Mouse (Mus musculus): ENCODE measurements around the gene Cacybp.

Cacybp gene

DNA sequence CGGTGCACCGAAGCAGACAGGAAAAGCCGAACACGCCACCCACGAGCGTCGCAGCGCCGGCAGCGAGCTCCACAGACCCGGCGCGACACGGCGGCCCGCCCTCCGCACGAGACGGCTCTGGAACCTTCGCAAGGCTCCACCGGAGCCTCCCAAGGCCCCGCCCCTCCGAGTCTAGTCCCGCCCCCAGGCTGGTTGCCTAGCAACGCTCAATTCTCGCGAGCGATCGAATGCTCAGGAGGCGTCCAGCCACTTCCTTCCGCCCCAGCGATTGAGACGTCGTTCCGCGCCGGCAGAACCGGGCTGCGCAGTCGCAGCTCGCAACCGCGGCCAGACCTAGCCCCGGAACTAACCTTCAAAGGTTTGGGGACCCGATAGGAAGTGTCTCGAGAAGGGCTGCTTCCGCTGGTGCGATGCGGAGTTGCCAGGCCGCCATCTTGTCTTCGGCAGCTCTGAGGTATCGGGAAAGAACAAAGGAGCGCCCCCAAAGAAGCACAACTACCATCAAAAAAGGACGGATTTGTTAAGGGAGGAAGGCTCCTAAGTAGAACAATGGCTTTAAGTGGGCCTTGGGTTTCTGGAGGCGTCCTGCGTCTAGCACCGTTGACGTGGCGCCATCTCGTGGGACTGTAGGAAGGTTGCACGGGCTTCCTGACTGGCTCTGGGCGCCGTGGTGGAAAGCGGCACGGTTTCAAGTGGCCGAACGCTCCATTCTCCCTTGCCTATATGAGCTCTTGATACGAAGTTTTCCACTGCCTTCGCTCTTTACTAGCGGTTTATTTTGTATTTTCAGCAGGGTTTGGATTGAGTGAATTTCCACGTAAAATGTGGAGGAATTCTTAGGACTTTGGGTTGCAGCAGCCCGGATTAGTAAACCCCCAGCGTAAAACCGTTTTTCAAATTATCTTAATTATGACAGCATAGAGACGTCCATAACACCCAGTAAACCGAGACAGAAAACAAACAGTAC, at the start of gene Cacybp:
TSS of gene Cacybp (minus strand) at position 173 of the 967 bp plus-strand sequence.
- peak; percentile 100 for DNase-seq

DNA sequence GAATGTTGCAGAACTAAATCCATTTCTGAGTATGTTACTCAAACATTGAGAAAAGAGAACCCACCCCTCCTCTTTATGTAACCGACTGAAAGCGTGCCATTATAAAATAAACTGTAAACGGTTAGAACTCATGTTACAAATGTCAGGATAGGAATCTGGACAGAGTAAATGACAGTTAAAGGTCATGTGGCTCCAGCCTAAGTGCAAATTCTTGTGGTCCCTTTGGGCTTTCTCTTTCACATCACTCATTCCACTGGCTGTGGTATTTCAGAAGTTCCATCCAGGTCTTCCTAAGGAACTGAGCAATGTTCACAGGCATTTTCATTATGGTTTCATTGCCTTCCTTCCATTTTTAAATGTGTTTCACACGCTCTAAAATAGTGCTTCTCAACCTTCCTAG, 49.7 kb upstream of the Cacybp start:
- DNase-seq = no peak

DNA sequence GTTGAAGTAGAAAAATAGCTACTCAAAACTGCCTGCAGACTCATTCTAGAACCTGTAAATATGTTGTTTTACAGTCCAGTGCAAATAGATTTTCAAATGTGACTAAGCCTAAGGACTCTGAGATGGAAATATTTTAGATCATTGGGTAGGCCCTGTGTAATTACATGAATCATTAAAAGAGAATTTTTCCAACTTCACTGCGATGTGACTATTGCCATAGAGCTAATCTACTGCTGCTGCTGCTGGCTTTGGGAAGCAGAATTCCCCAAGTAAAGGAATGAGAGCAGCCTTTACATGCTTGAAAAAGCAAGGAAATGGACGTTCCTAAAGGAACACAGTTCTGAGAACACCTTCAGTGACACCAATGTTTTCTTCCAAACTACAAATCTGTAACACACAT, 49.2 kb upstream of the Cacybp start:
- no peak for DNase-seq

DNA sequence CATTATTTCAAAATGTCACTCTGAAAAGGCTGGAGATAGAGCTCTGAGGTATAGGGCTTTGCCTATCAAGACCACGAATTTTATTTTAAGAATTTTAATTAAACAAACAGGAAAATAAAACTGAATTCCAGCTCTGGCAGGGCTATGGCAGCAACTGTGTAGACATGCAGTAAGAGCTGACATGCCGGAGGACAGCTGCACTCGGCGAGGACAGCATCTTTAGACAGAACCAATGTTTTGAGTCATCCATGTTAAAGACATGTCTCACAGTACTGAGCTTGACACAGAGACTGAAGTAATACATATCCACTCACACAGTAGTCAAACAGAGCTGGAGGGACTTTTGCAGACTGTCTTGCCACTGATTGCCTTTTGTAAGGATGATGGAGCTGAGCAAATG, 47.9 kb upstream of the Cacybp start:
- DNase-seq = no peak

DNA sequence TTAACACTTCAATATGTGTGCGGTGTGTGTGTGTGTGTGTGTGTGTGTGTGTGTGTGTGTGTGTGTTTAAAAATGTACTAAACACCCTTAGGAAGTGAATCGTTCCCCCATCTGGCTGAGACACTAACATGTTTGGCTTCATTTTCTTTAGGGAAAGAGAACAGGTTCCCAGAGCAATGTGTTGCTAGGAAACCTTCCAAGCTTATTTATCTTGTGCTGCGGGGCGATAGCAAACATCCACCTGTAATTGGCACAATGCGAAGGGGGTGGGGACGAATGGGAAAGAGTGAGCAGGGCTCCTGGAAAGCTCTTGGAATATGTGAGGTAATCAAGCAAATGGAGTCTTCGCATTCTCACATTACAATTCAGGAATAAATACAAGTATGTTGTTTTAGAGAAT, 47.2 kb upstream of the Cacybp start:
- DNase-seq = no peak

DNA sequence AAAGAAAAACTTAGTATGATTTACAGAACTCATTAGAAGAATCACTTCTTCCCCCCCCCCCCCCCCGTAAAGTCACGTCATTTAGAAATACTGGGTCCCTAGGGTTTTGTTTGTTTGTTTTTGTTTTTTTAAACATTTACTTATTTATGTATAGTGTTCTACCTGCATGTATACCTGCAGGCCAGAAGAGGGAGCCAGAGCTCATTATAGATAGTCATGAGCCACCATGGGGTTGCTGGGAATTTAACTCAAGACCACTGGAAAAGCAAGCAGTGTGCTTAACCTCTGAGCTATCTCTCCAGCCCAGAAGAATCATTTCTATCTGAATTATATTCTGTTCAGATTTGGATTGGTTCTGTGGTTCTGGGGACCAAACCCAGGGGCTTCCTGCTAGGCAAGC, 40.4 kb upstream of the Cacybp start:
- no peak for DNase-seq

DNA sequence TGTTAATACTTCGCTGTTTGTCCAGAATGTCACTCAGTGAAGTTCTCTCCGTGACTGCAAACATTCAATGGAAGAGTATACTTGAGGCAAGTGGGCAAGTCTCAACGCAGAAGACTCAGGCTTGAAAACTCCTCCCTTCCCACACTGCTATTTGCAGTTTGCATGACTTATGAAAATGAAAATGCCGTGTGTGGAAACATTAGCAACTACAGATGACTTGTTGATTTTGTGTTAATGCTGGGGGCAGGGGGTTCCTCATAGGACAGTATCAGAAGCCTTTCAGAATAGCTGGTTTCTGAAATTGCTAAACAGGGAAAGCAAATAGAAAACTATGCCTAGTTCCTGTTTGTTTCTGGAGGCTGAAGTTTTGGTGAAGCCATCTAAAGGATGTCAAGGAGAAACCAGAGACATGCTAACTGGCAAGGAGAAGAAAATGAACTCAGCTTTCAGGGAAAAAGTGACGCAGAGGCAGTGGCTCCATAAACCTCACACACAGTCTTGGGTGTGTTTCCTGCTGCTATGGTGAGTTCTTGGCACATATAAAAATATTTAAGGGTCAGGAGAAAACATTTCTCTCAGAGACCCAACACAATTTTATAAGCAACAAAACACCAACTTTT, 38.8 kb upstream of the Cacybp start:
- DNase-seq = no peak

DNA sequence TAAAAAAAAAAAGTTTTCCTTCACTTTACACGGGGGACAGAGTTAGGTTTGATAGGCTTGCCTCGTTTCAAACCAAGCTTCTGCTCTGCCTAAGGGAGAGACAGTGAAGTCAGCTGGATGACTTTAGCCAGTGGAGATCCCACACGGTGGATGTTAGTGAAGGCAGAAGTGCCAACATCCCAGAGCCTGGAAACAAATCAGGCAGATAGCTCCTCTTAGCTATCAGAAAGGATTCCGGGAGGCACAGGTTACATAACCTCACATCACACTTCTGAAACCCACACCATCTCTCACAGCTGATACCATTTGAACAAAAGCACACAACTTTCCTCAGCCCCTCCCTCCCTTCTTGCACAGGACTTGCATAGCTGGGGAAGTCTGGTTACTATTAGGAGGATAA, 38.1 kb upstream of the Cacybp start:
- DNase-seq = no peak

DNA sequence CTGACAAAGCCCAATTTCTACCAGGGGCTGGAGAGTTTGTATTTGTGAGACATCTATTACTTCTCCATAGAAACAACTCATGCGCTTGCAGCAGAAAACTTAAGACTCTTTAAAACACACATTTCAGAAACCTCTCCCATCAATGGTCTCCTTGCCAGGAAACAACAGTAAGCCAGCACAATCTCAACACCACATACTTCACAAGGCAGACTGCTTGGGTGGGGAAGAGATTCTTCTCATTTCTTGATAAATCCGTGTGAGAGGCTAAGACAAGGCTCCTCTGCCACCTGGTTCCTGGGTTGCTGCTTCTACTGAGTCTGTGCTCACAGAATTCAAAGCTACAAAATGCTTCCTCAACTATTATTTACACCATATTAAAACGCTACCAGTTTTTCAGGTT, 37.1 kb upstream of the Cacybp start:
- DNase-seq = no peak

DNA sequence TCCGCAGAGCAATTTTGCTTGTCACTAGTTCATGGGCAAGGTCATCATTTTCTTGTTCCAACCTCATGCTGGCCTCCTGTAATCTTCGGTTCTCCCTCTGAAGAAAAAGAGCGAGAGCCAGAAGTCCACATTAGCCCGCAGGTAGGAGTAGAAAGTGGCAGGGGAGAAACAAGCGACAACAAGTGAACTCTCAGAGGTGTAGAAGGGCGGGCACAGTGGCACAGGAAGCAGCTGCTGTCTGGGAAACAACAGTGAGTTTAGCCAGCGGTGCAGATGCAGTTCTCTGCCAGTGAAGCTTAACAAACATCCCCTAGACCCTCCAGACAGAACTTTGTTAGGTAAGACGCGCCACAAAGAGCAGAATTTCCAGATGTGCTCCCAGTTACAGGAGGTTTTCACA, 34.8 kb upstream of the Cacybp start:
- DNase-seq = peak; percentile 61

DNA sequence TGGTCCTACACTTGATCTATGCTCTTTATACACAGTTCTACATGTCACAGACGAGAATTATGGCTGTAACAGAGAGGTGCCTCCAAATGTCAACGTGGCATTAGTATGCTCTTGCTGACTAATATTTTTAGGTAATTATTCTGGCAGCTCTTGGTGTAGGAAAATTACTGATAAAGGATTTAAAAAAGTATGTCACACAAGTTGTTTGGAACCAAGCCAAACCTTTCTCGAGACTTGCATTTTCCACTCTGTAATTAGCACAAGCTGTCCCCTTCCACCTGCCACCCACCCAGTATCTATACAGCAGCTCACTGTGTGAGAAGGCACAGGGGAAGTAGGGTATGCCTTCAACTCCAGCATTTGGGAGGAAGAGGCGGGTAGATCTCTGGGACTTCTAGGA, 34.2 kb upstream of the Cacybp start:
- DNase-seq = no peak

DNA sequence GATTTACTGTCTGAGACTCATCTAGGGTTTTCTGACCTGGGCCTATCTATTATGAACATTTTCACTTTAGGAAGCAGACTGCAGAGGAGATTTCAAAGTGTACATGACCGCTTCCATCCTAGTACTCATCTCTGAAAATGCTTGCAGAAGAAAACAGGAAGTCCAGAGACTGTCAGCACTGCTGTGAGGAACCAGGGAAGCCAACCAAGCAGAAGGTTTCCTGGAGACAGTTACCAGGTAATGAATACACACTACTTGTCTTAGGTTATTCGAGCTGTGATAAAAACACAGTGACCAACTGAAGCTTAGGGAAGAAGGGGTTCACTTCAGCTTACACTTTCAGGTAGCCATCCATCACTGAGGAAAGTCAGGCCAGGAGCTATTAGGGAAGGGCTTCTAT, 33.3 kb upstream of the Cacybp start:
- DNase-seq = no peak

DNA sequence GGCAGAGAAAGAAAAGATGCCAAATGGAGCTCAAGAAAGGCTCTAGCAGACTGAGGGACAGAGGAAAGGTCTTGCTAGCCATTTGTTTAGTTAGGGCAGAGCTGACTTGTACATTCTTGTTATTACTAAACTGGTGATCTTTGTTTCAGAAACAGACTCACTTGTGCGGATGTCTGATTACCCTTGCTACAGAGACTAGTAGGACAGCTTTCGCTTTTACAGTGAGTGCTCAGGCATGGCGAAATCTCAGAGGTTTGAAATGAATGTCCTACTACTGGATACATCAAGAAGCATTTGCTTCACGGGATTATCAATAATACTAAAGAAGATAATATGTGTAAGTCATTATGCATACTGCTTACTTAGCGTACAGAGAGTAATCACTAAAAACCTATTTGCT, 32.0 kb upstream of the Cacybp start:
- no peak for DNase-seq

DNA sequence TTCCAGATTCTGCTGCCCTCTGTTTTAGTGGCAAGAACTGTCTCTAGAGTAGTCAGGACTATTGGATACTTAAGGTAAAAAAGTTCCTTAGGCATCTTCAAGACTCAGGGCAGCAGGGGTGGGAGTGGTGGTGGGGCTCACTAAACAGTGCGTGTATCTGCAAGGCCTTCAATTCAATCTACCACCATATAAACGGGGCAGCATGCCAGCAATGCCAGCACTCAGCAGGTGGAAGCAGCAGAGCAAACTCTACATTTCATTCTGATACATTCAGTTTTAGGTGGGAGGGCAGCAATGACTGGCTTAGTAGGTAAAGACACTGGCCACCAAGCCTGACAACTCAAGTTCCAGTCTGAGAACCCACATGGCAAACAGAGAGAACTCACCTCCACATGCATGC, 27.4 kb upstream of the Cacybp start:
- DNase-seq = no peak

DNA sequence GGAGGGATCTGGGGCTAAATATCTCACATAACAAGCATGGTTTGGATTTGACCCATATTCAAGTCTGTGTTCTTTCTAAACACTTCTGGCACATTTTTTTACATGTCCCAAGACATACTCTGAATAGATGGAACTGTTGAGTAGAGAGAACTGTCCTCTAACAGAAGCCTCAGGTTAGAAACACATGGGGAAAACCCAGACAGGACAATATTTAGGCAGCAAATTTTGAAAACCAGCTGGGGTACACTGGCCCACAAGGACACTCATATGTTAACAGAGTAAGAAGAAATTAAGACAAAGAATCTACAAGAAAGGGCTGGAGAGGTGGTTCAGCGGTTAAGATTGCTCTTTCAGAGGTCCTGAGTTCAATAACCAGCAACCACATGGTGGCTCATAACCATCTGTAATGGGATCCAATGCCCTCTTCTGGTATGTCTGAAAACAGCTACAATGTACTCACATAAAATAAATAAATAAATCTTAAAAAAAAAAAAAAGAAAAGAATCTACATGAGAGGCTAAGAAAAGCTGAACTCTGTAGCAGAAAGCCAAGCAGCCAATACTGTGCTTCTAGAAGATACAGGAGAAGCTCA, 26.3 kb upstream of the Cacybp start:
- no peak for DNase-seq

DNA sequence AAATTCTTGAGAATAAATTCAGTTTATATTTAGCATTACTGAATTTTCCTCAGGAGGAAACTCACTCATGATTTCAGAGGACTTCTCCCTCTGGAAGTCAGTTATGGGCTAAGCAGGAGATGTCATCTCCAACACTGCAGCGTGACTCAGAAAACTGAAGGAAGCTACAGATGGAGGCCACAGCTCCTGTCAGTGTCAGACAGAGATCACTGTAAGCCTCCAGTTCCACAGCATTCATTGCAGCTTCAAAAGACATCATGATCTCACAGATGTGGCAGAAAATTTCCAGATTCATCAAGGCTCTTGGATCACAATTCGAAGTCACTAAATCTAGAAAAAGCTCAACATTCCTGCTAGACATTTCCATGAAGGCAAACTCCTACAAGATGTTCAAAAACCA, 25.3 kb upstream of the Cacybp start:
- no peak for DNase-seq

DNA sequence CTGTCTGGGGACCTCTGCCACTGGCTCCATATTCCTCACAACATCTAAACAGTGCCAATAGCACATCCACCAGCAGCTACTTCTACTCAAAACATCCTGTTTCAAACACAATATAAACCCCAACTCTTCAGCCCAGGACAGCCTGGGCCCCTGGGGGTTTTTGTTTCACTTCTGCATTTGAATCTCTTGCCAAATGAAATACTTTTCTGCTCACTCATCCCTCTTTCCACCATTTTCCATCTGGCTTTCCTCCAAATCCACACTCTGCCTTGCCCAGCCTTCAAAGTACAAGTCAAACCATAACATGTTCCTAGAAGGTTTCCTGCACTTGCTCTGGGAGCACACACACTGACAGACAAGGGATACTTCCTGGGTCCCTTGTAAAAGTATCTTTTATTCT, 21.2 kb upstream of the Cacybp start:
- DNase-seq = no peak

DNA sequence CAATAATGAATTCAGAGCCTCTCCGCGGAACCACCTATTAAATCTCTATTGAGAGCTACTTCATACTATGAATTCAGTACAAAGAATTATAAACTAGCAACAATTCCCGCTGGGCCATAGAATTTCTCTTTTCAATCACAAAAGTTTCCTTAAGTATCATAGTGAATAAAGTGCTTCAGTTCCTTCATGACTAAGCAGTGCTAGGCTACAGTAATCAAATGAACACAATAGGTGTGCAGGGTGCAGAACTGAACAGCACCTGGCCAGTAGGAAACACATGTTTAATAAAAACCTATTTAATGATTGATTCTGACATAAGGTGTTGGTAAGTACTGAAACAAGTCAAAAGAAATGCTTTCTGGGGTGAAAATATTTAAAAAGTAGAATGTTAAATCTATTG, 19.4 kb upstream of the Cacybp start:
- no peak for DNase-seq

DNA sequence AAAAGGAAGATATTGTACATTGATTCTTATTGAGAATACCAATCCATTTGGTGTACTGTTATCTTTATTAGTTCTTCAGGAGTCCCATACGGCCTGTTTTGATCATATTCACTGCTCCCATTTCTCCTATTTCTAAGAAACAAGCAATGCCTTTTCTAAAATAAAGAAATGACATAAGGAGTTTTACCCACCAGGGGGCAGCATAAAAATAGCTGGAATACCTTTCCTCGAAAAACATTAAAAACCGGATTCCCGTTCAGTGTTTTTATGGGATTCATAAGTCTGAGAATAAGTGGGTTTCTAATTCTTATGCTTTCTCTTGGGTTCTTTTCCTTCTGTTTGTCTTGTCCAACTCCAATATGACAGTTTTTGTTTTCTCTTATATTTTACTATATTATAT, 18.3 kb upstream of the Cacybp start:
- no peak for DNase-seq

DNA sequence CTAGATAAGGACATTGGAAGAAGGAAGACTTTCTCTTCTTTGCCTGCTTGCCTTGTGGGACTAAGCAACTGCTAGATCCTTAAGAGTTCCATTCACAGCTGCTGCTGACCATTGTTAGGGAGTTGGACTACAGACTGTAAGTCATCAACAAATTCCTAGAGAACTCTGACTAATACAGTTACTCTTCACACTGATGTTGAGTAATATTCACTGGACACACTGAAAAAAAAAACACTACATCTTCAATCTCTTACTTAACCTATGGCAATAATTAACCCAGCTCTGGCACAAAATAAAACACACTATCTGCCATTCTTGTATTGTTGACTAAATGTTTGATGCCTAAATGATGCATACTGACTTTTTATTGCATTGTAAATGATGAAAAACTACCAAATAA, 15.2 kb upstream of the Cacybp start:
- DNase-seq = no peak

DNA sequence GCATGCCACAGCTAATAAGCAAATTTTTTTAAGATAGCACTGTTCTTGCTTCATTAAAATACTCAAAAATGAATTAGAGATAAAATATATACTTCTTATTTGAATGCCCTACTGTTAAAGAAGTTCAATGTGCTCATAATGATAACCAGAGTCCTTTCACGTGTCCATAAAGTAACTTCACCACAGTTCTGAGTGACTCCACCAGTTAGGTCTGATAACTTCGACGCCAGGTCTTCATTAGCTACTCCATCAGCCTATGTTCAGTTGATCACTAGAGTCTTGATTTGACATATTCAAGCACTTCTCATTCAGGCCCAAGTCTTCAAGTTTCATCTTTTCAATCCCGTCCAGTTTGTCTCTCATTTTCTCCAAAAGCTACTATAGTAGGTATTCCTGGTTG, 14.5 kb upstream of the Cacybp start:
- DNase-seq = no peak

DNA sequence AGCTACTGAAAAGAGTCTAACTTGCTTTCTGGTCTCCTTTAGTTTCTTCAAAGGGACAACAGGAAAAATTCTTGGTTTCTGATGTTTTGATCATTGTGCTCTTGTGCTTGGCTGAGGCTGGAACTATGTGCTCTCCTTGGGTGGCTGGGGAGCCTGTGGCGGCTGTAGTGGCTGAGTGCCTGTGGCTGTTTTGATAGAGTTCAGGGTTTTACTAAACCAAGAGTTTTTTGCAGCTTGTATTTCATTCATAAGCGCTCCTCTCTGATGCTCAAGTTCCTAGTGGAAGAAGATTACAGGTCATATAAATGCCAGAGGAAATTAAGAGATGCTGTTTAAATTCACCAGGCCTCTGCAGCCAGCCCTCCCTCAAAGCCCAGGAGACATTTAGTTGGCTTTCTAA, 11.4 kb upstream of the Cacybp start:
- DNase-seq = no peak

DNA sequence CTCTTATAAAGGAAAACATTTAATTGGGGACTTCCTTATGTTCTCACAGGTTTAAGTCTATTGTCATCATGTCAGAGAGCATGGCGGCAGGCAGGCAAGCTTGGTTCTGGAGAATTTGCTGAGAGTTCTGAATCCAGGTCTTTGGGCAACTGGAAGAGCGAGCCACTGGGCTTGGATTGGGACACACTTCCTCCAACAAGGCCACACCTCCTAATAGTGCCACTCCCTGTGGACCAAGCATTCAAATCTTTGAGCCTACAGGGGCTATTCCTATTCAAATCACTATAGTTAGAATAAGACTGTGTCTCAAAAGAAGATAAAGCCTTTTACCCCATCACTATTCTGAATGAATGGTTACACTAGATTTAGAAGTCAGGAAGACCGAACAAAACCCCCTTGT, 5.2 kb upstream of the Cacybp start:
- DNase-seq = no peak

DNA sequence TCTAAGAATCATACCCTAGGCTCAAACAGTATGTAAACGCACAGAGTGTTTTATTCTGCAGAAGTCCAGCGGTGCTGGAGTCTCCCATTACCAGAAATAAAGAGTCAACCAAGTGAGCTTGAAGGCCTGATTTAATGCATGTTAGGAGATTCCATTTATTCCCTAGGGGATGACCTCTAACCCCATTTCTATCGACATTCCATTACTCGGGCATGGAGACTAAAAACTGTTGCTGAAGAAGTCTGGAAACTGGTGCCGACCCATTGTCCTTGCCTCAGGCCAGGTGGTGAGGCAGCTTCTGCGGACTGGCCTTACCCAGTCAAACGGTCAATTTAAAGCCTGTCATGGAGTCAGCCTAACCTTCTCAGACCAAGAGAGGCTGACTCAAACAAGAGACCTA, 1.5 kb upstream of the Cacybp start:
- no peak for DNase-seq

Data from thymus, postnatal 25 days (tissue).